Mouse (Mus musculus) embryonic facial prominence, embryonic 11.5 days (tissue): ENCODE data around the gene Cmtm8. TPM values are rescaled to one million over a fixed set of nuclear protein-coding genes. Genes with fewer than 3 reads are reported as not detected.

Experiments
- ATAC-seq: fragments of 200-750 bp; cut with Nextera tagmentation; replicated peaks from 2 replicates; pipeline ENCODE4 v1.8.0; 2017; ENCODE audit warnings: low read depth; ENCODE audit not compliant: insufficient number of reproducible peaks, low FRiP score, low TSS enrichment
- DNase-seq: peaks from one replicate; pipeline ENCODE4 v3.0.0-alpha.2; 2015; ENCODE audit warnings: low spot score
- H3K27ac ChIP-seq: fragments of 300-500 bp; sonication (generic); replicated peaks from 2 replicates; pipeline ENCODE4 v1.5.1; 2014; ENCODE audit warnings: mild to moderate bottlenecking, low read depth, low read length, control low read depth
- H3K27me3 ChIP-seq: fragments of 300-500 bp; sonication (generic); 2 replicates; pipeline ENCODE4 v1.6.1; 2014; ENCODE audit warnings: mild to moderate bottlenecking, low read length, moderate library complexity, mixed read lengths; ENCODE audit not compliant: control insufficient read depth, insufficient read depth
- H3K36me3 ChIP-seq: fragments of 300-500 bp; sonication (generic); replicated peaks from 2 replicates; pipeline ENCODE4 v1.6.1; 2014; ENCODE audit warnings: low read depth, mild to moderate bottlenecking, low read length, moderate library complexity, mixed read lengths; ENCODE audit not compliant: control insufficient read depth, insufficient read depth
- H3K4me1 ChIP-seq: fragments of 300-500 bp; sonication (generic); 2 replicates; pipeline ENCODE4 v1.6.1; 2014; ENCODE audit warnings: low read length, mixed read lengths; ENCODE audit not compliant: control insufficient read depth, insufficient read depth
- H3K4me2 ChIP-seq: fragments of 300-500 bp; sonication (generic); 2 replicates; pipeline ENCODE4 v1.6.1; 2014; ENCODE audit warnings: low read depth, mild to moderate bottlenecking, control low read depth, low read length, moderate library complexity
- H3K4me3 ChIP-seq: fragments of 300-500 bp; sonication (generic); 2 replicates; pipeline ENCODE4 v1.5.1; 2014; ENCODE audit warnings: low read depth, low read length, control low read depth
- H3K9ac ChIP-seq: fragments of 300-500 bp; sonication (generic); replicated peaks from 2 replicates; pipeline ENCODE4 v1.6.1; 2014; ENCODE audit warnings: mild to moderate bottlenecking, control low read depth, low read length
- H3K9me3 ChIP-seq: fragments of 300-500 bp; sonication (generic); replicated peaks from 2 replicates; pipeline ENCODE4 v1.6.1; 2016; ENCODE audit warnings: mild to moderate bottlenecking, low read length, inconsistent platforms, mixed read lengths; ENCODE audit not compliant: control insufficient read depth
- WGBS: fragments of 180-500 bp; shearing (Covaris S2); extraction: QIAGEN DNeasy Blood & Tissue Kit; methylation state at CpG from one replicate; pipeline ENCODE4 v1.1.7; 2014; 5-methylcytosine and 5-hydroxymethylcytosine counted together
- polyA plus RNA-seq: library from polyadenylated mRNA; unstranded; fragments of >200 nt; fragmentation: Nextera tagmentation; extraction: Ambion mirVana; gene quantifications from 2 replicates; pipeline ENCODE4 v1.2.1, GENCODE M21; 2014

The Cmtm8 gene
- polyA plus RNA-seq, 1 experiment from 2014 or later = 17.3 TPM

DNA sequence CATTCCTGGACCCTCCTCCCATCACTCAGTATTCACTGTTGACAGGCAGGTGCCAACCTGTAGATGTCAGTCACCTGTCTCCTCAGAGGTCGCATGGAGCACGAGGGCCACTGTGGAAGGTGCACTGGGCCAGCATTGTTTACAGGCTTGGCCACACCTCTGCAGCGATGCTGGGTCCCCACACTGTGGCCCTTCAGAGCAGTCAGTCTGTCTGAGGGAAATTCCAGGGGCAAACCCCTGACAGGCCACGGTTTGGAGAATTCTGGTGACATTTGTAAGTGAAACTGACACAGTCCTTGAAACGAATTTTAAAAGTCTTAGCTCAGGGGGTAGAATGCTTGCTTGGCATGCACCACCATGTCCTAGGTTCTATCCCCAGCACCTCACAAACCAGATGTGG lies 83.6 kb downstream of the Cmtm8 start:
- WGBS = 83% methylated on average over 5 of the region's 5 CpGs
- H3K36me3 ChIP-seq = no peaks in the 10 kb centered on the region

DNA sequence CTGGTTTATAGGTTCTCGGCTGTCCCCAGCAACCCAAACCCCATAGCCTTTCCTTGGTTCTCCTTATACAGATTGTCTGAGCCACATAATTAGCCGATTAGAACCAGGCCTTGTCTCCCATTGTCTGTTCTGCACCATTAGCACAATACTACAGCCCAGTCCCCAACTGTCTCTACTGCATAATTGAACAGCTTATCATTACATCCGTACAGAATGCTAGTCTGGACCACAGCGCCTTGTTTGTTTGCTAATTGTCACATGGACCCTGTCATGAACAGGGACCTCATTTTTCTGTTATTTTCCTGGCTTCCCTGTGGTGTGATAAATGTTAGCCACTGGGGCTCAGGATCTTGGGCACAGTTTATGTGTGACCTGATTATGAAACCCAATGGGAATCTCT lies 84.1 kb downstream of the Cmtm8 start:
- no peak overlapping the region for H3K4me3 ChIP-seq
- DNase-seq (no peak), ATAC-seq (no peak)
- no peaks in the 10 kb centered on the region for H3K4me1 ChIP-seq
- no peaks in the 10 kb centered on the region for H3K27me3 ChIP-seq
- WGBS = 82% methylated on average over 4 of the region's 4 CpGs
- H3K9me3 ChIP-seq = no peaks in the 10 kb centered on the region
- H3K27ac ChIP-seq = no peak overlapping the region
- no peaks in the 10 kb centered on the region for H3K36me3 ChIP-seq
- no peak overlapping the region for H3K9ac ChIP-seq
- H3K4me2 ChIP-seq = no peak overlapping the region

More for the DNA sequence above, 83.6 kb downstream of the Cmtm8 start:
- no peak for DNase-seq
- Histone ChIP-seq H3K27ac (no peak overlapping the region), H3K4me3 (no peak overlapping the region), H3K9ac (no peak overlapping the region), H3K4me2 (no peak overlapping the region), H3K9me3 (no peaks in the 10 kb centered on the region), H3K27me3 (no peaks in the 10 kb centered on the region), H3K4me1 (no peaks in the 10 kb centered on the region)
- no peak for ATAC-seq

DNA sequence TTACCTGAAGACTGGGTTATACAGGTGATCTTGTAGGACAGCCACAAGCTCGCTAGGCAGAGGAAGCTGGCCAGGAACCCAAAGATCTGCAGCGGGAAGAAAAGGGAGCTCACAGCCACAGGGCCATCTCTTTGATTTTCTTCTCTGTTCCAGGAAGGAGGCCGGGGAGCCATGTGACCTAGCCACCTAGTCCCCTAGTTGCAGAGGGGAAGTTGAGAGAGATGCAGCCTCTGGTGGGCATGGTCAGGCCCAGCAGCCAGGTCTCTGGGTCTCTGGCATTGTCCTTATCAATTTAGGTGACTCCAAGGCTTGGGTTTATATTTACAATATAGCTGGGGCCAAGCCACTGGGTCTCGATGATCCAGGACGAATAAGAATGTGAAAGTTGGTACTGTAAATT lies 85.2 kb downstream of the Cmtm8 start:
- H3K9me3 ChIP-seq = no peaks in the 10 kb centered on the region
- DNase-seq (no peak), ATAC-seq (no peak)
- H3K36me3 ChIP-seq = no peaks in the 10 kb centered on the region
- H3K27ac ChIP-seq = no peak overlapping the region
- 89% methylated on average over 5 of the region's 5 CpGs for WGBS
- H3K4me1 ChIP-seq = no peaks in the 10 kb centered on the region
- H3K27me3 ChIP-seq = no peaks in the 10 kb centered on the region
- H3K9ac ChIP-seq = no peak overlapping the region
- H3K4me3 ChIP-seq = no peak overlapping the region
- no peak overlapping the region for H3K4me2 ChIP-seq

DNA sequence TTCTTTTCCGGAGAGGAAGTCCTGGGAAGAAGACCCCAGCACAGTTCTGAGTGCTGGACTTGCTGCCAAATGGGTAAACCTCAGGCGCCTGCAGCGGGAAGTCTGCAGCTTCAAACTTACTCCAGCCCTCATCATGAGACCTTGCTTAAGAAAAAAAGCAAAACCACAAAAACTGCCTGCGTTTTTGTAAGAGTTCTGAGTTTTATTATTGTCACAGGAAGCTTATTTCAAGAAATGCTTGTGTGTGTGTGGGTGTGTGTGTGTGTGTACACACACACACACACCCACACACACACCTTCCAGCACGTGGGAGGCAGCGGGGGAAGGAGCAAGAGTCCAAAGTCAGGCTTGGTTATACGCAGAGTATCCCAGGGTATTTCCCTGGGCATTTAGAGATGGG lies 85.7 kb downstream of the Cmtm8 start:
- no peaks in the 10 kb centered on the region for H3K27me3 ChIP-seq
- no peak for DNase-seq
- H3K9ac ChIP-seq = no peak overlapping the region
- H3K4me1 ChIP-seq = no peaks in the 10 kb centered on the region
- H3K9me3 ChIP-seq = no peaks in the 10 kb centered on the region
- no peaks in the 10 kb centered on the region for H3K36me3 ChIP-seq
- no peak overlapping the region for H3K27ac ChIP-seq
- no peak overlapping the region for H3K4me2 ChIP-seq
- H3K4me3 ChIP-seq = no peak overlapping the region
- 79% methylated on average over 7 of the region's 7 CpGs for WGBS
- no peak for ATAC-seq

DNA sequence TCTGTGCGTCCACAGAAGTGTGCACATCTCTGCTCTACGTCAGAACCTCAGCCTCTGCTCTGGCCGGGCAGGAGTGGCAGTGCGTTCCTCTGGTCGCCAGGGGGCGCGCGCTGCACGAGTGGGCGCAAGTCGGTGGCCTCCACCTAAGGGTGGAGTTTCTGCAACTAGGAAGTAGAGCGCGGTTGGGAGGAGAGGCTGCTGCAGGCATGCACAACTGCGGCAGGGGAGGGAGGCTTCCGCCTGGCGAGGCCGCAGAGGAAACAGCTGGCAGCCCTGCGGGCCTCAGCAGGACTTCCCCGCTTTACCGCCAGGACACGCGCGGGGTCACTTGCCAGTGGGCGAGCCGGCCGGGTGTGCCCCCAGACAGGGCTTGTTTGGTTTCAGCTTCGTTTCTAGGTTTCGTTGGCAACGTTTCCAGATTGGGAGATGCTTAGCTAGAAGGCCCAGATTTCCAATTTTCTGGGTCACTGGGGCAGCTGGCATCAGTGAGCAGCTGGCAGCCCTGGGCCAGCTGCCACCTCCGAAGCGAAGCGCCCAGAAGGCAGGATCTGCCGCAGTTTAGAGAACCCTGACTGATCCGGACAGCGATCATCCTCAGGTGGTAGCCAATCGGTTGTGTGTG lies 91.0 kb downstream of the Cmtm8 start:
- Histone ChIP-seq H3K9ac (peak overlapping the region; percentile 64), H3K27ac (no peak overlapping the region), H3K9me3 (no peaks in the 10 kb centered on the region), H3K4me3 (peak overlapping the region; percentile 46), H3K27me3 (no peaks in the 10 kb centered on the region), H3K4me1 (no peaks in the 10 kb centered on the region), H3K36me3 (no peaks in the 10 kb centered on the region; the same call in 1 of the 2 replicates), H3K4me2 (peak overlapping the region; percentile 76)
- peak; percentile 87 for DNase-seq
- WGBS = 8% methylated on average over 36 of the region's 36 CpGs
- peak; percentile 85 for ATAC-seq

DNA sequence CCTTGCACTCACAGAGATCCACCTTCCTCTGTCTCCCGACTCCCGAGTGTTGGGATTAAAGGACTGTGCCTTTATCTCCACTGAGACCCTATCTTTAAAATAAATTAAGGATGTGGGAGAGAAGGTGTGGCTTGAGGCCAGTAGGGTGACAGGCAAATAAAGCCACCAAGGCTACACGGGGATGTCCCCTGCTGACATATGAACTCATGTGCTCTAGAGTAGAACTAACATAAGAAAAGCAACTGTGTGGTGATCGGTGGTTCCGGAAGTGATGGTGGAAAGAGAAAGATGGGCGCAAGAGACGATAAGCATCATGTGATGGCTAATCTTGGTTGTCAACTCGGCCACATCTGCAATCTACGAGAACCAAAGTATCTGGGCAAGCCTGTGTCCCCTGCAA lies 91.6 kb downstream of the Cmtm8 start:
- H3K4me2 ChIP-seq = no peak overlapping the region
- H3K36me3 ChIP-seq = peaks cover 3% of the 10 kb centered on the region
- no peak overlapping the region for H3K4me3 ChIP-seq
- no peak overlapping the region for H3K9ac ChIP-seq
- WGBS = 80% methylated on average over 9 of the region's 9 CpGs
- H3K9me3 ChIP-seq = no peaks in the 10 kb centered on the region
- H3K4me1 ChIP-seq = no peaks in the 10 kb centered on the region
- no peak for DNase-seq
- ATAC-seq = no peak
- H3K27ac ChIP-seq = no peak overlapping the region
- no peaks in the 10 kb centered on the region for H3K27me3 ChIP-seq

DNA sequence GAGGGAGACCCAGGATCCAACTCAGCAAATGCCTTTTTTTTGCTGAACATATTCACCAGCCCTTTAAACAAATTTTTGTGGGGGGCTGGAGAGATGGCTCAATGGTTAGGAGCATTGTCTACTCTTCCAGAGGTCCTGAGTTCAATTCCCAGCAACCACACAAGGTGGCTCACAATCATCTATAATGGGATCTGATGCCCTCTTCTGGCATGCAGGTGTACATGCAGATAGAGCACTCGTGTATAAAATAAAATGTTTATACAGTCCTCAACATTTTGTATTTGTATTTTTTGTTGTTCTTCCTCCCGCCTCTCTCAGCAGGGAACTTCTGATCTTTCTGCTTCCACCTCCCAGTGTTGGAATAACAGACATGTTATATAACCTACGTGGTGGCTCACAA lies 92.4 kb downstream of the Cmtm8 start:
- Histone ChIP-seq H3K36me3 (peaks cover 3% of the 10 kb centered on the region), H3K4me1 (no peaks in the 10 kb centered on the region), H3K27me3 (no peaks in the 10 kb centered on the region), H3K9ac (no peak overlapping the region), H3K9me3 (no peaks in the 10 kb centered on the region), H3K27ac (no peak overlapping the region), H3K4me2 (no peak overlapping the region), H3K4me3 (no peak overlapping the region)
- no peak for DNase-seq
- ATAC-seq = no peak
- WGBS = 88% methylated on average over 3 of the region's 3 CpGs

DNA sequence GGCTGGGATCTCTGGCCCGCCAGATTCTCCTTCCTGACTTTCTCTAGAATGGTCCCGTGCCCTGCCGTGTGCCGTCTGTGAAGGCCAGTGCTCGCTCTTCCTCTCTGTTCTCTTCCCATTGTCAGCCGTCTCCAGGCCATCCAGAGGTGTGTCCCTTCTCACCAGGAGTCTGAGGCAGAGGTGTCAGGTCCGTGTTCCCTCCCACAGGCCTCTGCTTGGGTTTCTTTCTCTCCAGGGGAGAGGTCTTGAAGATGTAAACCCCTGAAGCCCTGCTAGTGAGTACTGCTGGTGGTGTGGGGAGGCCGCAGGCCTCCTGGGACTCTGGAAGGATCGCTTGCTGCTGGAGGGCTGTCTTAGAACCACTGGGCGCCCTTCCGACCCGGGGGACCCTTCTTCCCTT lies 96.5 kb downstream of the Cmtm8 start:
- 87% methylated on average over 12 of the region's 12 CpGs for WGBS
- H3K27me3 ChIP-seq = no peaks in the 10 kb centered on the region

More for the DNA sequence above, 96.5 kb downstream of the Cmtm8 start:
- no peak overlapping the region for H3K4me2 ChIP-seq
- ATAC-seq (no peak), DNase-seq (no peak)
- H3K9ac ChIP-seq = no peak overlapping the region
- H3K4me3 ChIP-seq = no peak overlapping the region
- H3K4me1 ChIP-seq = no peaks in the 10 kb centered on the region
- H3K9me3 ChIP-seq = no peaks in the 10 kb centered on the region
- H3K36me3 ChIP-seq = peaks cover 3% of the 10 kb centered on the region
- no peak overlapping the region for H3K27ac ChIP-seq
